In genomic region chr3:131608112-131608511, GRCm38 (mm10) we compare ENCODE assay signal across 34 mouse cellular contexts.
"Had no signal": no experiment of that assay in that cellular context is flagged by ENCODE, and none has a peak within 500 bp of the region (broad histone marks: within the 10 kb centered on the region; RNA-seq: fewer than 3 reads in every experiment).

No protein-coding gene starts in this region.

- H3K4me2 ChIP-seq: heart, embryonic 11.5 days; heart, embryonic 12.5 days; heart, embryonic 13.5 days; heart, embryonic 15.5 days; hindbrain, embryonic 12.5 days; hindbrain, embryonic 13.5 days; hindbrain, embryonic 14.5 days; hindbrain, embryonic 15.5 days; intestine, embryonic 15.5 days; kidney, embryonic 15.5 days had no signal

- H3K4me1 ChIP-seq: heart, embryonic 13.5 days; heart, embryonic 15.5 days; hindbrain, embryonic 10.5 days; hindbrain, embryonic 12.5 days; hindbrain, embryonic 13.5 days; hindbrain, embryonic 15.5 days; intestine, embryonic 15.5 days; kidney, embryonic 15.5 days had no signal

- ATAC-seq: hindbrain, embryonic 16.5 days; hindbrain, postnatal 0 days; inflammation-experienced regulatory T-cells, adult 6 months; intestine, embryonic 15.5 days had no signal

- H3K27ac ChIP-seq: heart, embryonic 10.5 days; heart, embryonic 13.5 days; heart, embryonic 15.5 days; hindbrain, embryonic 10.5 days; hindbrain, embryonic 12.5 days; hindbrain, embryonic 13.5 days; hindbrain, embryonic 14.5 days; hindbrain, embryonic 15.5 days; hindbrain, postnatal 0 days; intestine, embryonic 15.5 days; kidney, embryonic 15.5 days; kidney, postnatal 0 days; layer of hippocampus, adult 2 months; left cerebral cortex, adult 2 months had no signal

- H3K4me3 ChIP-seq: heart, embryonic 10.5 days; heart, embryonic 12.5 days; heart, embryonic 13.5 days; heart, embryonic 15.5 days; hindbrain, embryonic 10.5 days; hindbrain, embryonic 12.5 days; hindbrain, embryonic 13.5 days; hindbrain, embryonic 15.5 days; intestine, embryonic 15.5 days; kidney, embryonic 15.5 days; layer of hippocampus, adult 2 months; left cerebral cortex, adult 2 months had no signal

- H3K9me3 ChIP-seq: heart, embryonic 10.5 days; heart, embryonic 12.5 days; heart, embryonic 13.5 days; heart, embryonic 15.5 days; hindbrain, embryonic 10.5 days; hindbrain, embryonic 12.5 days; hindbrain, embryonic 13.5 days; hindbrain, embryonic 15.5 days; intestine, embryonic 15.5 days; kidney, embryonic 15.5 days had no signal

- H3K27me3 ChIP-seq: heart, embryonic 12.5 days; heart, embryonic 13.5 days; heart, embryonic 15.5 days; hindbrain, embryonic 12.5 days; hindbrain, embryonic 13.5 days; hindbrain, embryonic 15.5 days; intestine, embryonic 15.5 days; kidney, embryonic 15.5 days had no signal

- H3K9ac ChIP-seq: heart, embryonic 12.5 days; heart, embryonic 13.5 days; heart, embryonic 15.5 days; hindbrain, embryonic 12.5 days; hindbrain, embryonic 13.5 days; hindbrain, embryonic 14.5 days; hindbrain, embryonic 15.5 days; intestine, embryonic 15.5 days; kidney, embryonic 15.5 days had no signal

- DNase-seq: heart, postnatal 10 days; heart, postnatal 14 days; heart, postnatal 36 days; heart, postnatal 4 days; kidney, adult 11 months; kidney, adult 18-20 months; kidney, adult 2 months; kidney, adult 8-10 months; kidney, adult 9 months; kidney, postnatal 10 days; kidney, postnatal 14 days; kidney, postnatal 25 days; kidney, postnatal 36 days; kidney, postnatal 4 days; layer of hippocampus, adult 9-11 months; layer of hippocampus, postnatal 36 days had no signal
